Mouse (Mus musculus): ENCODE data around the gene Ddx39.
A peak's percentile ranks its signal among the peaks of the same experiment; 100 is the strongest.

The Ddx39 gene

DNA sequence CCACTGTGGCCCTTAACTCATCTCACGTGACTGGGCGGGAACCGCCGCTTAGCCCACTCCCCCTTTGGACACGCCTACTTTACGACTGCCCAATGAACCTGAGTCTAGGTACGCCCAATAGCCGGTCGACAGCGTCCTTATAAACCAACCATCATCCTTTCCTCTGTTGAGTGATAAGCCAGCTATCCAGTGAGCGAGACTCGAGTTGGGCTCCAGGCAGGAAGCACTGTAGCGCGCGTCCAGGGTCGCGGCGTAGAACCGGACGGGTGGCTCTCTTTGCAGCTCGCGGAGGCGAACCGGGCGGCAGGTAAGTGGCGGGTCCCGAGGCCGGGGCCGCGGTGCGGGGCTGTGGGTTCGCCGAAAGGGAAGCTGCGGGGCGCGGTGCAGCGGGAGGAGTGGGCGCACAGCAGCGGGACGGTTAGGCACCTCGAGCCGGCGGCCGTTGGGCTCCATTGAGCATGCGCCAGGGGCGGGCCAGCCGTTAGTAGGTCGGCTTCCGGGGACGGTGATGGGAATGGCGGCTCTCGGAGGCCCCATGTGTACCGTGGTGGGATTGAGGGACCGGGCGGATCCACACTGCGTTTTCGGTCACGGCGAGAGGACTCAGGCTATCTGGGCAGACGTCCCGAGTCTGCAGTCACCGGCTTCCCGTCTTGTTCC, at the start of gene Ddx39:
TSS of gene Ddx39 (plus strand) at position 147 of the 660 bp plus-strand sequence.
- peak; percentile 92 to 94 for DNase-seq (ENCODE audit: low spot score in 2 of 2)

GRCm38 (mm10) chr8:83665969-83666865, 48.8 kb upstream of the Ddx39 start, which contains the start of gene Ptger1:
Ptger1 (plus strand) TSS chr8:83666678.
- no peak for DNase-seq (ENCODE audit: low spot score in 2 of 2)

GRCm38 (mm10) chr8:83666866-83667234, 48.1 kb upstream of the Ddx39 start:
- no peak for DNase-seq (ENCODE audit: low spot score in 2 of 2)

- no peak for DNase-seq (ENCODE audit: low spot score in 2 of 2)
Measured at GRCm38 (mm10) chr8:83667526-83667925, 47.5 kb upstream of the Ddx39 start.

GRCm38 (mm10) chr8:83668010-83668916, 46.7 kb upstream of the Ddx39 start:
- DNase-seq (ENCODE audit: low spot score in 2 of 2): no peak

DNA sequence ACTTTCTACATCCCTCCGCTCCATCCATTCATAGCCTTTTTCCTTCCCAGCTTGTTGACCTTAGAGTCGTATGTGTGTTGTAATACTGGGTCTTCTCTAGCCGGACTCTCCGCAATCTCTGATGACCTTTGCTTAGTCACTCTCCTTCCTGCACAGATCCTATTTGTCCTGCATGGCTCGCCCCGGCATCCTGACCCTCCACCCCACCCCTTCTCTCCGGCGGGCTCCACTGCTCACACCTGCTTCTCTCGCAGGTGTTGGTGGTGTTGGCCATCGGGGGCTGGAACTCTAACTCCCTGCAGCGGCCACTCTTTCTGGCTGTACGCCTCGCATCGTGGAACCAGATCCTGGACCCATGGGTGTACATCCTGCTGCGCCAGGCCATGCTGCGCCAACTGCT, 46.0 kb upstream of the Ddx39 start:
- no peak for DNase-seq (ENCODE audit: low spot score in 2 of 2)

GRCm38 (mm10) chr8:83672936-83673335, 42.0 kb upstream of the Ddx39 start:
- DNase-seq (ENCODE audit: low spot score in 2 of 2): no peak

DNA sequence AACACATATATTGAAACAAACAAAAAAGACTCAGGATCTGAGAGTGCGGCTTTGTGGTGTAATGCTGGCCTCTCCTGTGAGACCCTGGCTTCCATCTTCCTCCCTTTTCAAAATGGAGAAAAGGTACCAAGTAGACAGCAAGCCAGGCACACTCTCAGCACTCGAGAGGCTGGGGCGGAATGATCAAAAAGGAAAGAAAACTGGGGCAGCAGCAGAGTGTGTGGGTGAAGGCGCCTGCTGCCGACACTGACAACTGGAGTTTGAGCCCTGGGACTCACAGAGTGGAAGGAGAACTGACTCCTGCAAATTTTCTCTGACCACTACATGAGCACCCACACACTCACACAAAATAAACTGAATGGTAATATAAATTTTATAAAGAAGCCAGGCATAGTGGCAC, 40.5 kb upstream of the Ddx39 start:
- no peak for DNase-seq (ENCODE audit: low spot score in 2 of 2)

DNA sequence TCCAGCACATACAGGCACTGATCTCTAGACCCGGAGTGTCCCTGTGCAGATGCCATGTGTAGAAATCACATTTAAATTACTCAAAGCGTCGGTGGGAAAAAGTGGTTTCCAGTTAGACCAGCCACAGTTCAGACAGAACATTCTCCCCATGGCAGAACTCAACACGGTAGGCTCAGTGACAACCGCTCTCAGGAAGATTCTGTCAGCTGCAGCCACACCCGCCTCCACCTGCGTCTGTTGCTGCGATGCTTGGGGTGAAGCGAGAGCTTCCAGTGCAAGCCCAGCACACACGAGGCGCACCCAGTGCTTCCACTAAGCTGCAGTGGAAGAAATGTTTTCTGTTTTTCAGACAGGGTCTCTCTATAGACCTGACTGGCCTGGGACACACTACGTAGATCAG, 35.1 kb upstream of the Ddx39 start:
- no peak for DNase-seq (ENCODE audit: low spot score in 2 of 2)

- no peak for DNase-seq (ENCODE audit: low spot score in 2 of 2)
Measured at GRCm38 (mm10) chr8:83680603-83681002, 34.4 kb upstream of the Ddx39 start.

DNA sequence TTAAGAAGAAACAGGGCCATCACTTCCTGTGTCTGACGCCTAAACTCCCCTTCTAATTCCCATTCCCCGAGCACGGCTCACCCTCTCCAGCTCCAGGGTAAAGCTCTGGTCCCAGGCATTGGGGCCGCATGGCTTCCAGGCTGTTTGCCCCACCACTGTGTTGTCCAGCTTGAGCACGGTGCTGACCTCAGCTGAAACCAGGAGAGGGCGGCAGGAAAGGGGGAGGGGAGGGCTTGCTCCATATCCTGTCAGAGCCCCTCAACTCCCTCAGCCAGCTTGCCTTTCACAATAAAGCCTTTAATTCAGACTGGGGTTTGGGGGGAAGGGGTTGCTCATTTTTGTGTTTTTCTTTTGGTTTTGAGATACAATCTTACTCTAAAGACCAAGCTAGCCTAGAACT, 33.9 kb upstream of the Ddx39 start:
- DNase-seq (ENCODE audit: low spot score in 2 of 2): no peak

DNA sequence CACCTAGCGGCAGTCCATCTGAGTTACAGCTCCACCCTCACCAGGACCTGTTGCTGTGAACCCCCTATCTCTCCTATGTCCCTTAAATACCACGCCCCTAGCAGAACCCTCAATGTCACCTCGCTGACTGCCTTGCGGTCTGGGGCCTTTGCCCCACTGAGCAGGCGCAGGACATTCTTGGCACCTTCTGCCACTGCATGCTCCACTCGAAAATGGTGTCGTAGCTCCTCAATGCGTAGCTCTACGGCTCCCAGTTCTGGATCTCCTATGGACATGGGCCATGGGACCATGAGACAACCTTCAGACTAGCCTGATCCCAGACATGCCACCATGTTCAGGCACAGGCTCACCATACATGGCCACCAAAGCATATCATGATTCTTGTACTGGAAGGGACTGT, 30.5 kb upstream of the Ddx39 start:
- DNase-seq (ENCODE audit: low spot score in 2 of 2): no peak

DNA sequence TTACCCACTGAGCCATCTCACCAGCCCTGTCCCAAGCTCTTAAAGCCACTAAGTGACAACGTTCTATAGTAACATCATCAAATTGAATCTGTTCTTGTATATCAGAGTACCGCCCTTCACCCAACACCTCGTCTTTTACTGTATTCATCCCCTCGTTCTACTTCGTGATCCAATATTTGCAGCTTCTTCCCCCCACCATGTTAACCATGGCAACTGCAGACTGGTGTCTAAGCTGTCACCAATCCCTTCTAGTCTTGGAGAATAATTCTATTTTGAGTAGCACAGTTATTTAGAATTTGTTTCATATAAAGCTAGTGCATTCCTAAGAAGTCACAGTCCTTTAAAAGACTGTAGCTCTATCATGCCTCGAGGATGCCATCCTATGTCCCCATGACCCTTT, 25.7 kb upstream of the Ddx39 start:
- DNase-seq (ENCODE audit: low spot score in 2 of 2): no peak

GRCm38 (mm10) chr8:83693609-83694236, 21.3 kb upstream of the Ddx39 start:
- DNase-seq (ENCODE audit: low spot score in 2 of 2): no peak

GRCm38 (mm10) chr8:83694369-83695160, 20.4 kb upstream of the Ddx39 start:
- DNase-seq (ENCODE audit: low spot score in 2 of 2): no peak

DNA sequence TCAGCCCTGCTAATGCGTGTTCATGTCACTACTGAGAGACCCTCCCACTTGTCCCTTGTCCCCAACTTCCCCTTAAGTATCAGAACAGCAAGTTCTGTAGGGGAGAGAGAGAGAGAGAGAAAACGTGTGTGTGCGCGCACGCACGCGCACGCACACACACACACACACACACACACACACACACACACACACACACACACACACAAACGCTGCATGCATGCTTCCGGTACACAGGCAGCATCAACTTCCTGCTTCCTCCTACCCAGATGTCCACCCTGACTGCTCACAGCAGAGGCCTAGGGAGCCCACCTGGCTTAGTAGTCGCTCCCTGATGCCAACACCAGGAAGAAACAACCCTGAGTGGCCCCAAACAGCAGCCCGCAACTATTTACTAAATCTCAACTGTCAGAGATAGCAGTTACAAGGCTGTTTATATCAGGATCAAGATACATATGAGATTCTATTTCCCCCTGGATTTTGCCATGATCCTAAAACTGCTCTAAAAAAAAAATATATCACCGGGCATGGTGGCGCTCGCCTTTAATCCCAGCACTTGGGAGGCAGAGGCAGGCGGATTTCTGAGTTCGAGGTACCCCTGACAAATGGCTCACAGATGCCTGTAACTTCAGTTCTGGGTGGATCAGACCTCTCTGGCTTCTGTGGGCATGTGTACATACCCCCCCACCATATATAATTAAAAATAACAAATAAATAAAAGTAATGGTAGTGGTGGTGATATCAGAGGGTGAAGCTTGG, 19.4 kb upstream of the Ddx39 start:
- DNase-seq (ENCODE audit: low spot score in 2 of 2): no peak

DNA sequence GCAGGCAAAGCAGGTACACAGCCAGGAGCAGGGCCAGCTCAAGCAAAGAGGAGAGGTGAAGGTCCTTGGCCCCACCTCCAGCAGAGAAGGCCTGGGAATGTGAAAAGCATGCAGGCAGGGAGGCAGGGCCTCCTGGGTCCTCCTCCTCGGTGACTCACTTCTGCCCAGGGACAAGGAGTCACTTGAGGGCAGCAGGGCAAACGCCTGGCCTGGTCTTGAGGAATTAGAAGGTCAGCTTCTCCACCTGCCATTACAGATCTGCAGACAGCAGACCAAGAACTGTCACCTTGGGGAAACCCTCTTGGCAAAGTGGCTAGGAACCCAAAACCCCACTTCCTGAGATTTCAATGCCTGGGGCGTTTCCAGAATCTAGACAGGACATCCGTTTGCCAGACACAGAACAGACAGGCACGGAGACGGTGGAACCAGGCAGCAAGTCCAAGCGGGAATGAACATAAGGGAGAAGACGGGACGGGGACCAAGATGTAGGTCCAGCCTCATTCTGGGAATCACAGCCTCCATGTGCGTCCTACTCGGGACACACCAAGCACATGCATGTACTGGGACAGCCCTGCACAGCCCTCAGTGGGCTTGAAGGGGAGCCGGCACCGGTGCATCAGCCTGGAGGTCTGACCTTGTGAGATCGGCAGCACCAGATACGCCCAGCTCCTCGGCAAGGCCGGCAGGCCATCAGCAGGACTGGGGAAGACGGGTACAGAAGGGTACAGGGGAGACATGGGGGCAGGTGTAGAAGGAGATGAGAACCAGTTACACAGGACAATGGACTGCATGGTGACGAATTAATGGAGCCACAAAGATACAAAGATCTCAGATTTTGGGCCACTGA, 17.4 kb upstream of the Ddx39 start:
- no peak for DNase-seq (ENCODE audit: low spot score in 2 of 2)

- no peak for DNase-seq (ENCODE audit: low spot score in 2 of 2)
Measured at GRCm38 (mm10) chr8:83698291-83698660, 16.7 kb upstream of the Ddx39 start.

All from frontal cortex, postnatal 25 days (tissue).